Mouse (Mus musculus): ENCODE measurements around the gene Hsd17b11. TPM values are rescaled to one million over a fixed set of nuclear protein-coding genes. Genes with fewer than 3 reads are reported as not detected.
A peak's percentile ranks its signal among the peaks of the same experiment; 100 is the strongest.
"Not testable (repeated sequence)": the region's sequence is repeated elsewhere in the genome, so short reads cannot be mapped to it uniquely, and the experiment has no call there.

Gene Hsd17b11
- polyA plus RNA-seq, 1 experiment from 2014 or later: 2.6 TPM

- not testable (repeated sequence) for ATAC-seq (ENCODE audit: insufficient read depth)
Observed at GRCm38 (mm10) chr5:103950138-103950537, 71.6 kb downstream of the Hsd17b11 start.

DNA sequence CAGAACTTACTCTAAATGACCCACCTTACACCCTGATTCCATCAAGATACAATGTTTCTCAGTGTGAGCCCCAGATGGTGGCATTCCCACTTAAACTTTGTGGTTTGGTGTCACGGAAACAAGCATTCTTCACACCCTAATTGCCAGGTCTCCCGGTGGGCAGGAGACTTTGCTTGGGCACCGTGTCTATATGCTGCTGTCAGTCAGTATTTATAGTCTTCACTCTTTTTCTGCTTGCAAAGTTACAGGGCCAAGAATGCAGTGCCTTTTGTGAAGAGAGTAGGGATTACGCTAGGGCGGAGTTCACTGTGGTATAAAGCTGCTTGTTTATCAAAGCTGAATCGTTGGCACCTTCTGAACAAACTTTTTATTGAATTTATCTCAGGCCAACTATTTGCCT is 78.5 kb downstream of the Hsd17b11 start:
- 43% methylated on average over 6 of the region's 6 CpGs for WGBS (ENCODE audit: insufficient replicate concordance)
- no peak overlapping the region for H3K4me2 ChIP-seq
- no peaks in the 10 kb centered on the region for H3K4me1 ChIP-seq (replicated peaks)
- H3K27ac ChIP-seq (replicated peaks): no peak overlapping the region
- no peaks in the 10 kb centered on the region for H3K36me3 ChIP-seq (replicated peaks)
- H3K4me3 ChIP-seq (replicated peaks): no peak overlapping the region
- H3K27me3 ChIP-seq: no peaks in the 10 kb centered on the region
- no peak overlapping the region for H3K9ac ChIP-seq
- ATAC-seq (ENCODE audit: insufficient read depth): no peak
- H3K9me3 ChIP-seq (replicated peaks): no peaks in the 10 kb centered on the region

More at GRCm38 (mm10) chr5:103950138-103950537, 71.6 kb downstream of the Hsd17b11 start:
- not testable (repeated sequence) for H3K4me2 ChIP-seq; H3K4me1 ChIP-seq (replicated peaks); H3K9ac ChIP-seq; H3K27me3 ChIP-seq; H3K9me3 ChIP-seq (replicated peaks); H3K4me3 ChIP-seq (replicated peaks); H3K27ac ChIP-seq (replicated peaks); H3K36me3 ChIP-seq (replicated peaks)
- WGBS (ENCODE audit: insufficient replicate concordance): 83% methylated on average over 15 of the region's 15 CpGs

GRCm38 (mm10) chr5:103939856-103940255 is 81.9 kb downstream of the Hsd17b11 start:
- H3K36me3 ChIP-seq (replicated peaks): no peaks in the 10 kb centered on the region
- 49% methylated on average over 1 of the region's 1 CpGs for whole genome bisulfite sequencing (ENCODE audit: insufficient replicate concordance)
- H3K27ac ChIP-seq (replicated peaks): no peak overlapping the region
- no peak for ATAC-seq (ENCODE audit: insufficient read depth)
- H3K4me2 ChIP-seq: no peak overlapping the region
- H3K27me3 ChIP-seq: no peaks in the 10 kb centered on the region
- no peaks in the 10 kb centered on the region for H3K9me3 ChIP-seq (replicated peaks)
- H3K9ac ChIP-seq: no peak overlapping the region
- H3K4me1 ChIP-seq (replicated peaks): no peaks in the 10 kb centered on the region
- no peak overlapping the region for H3K4me3 ChIP-seq (replicated peaks)

Small RNA genes within 50 kb of the gene (microRNA-seq; reads per million reads assigned to microRNA genes)
- gene Mir5619: 6.3 reads per million, percentile 21 among the genes with 10 or more reads in this experiment

Other genes with a start within 250 kb of the Hsd17b11 start
- 1.2 and 1.8 TPM in 2 replicates for gene Klhl8, start 110.7 kb downstream of the Hsd17b11 start, polyA plus RNA-seq (2015; fragmentation: Nextera tagmentation; extraction: Ambion mirVana)
- 35.5 and 52.8 TPM in 2 replicates for gene Hsd17b13, start 44.5 kb downstream of the Hsd17b11 start, polyA plus RNA-seq (2015; fragmentation: Nextera tagmentation; extraction: Ambion mirVana)
- 69.4 and 69.6 TPM in 2 replicates for gene Nudt9, start 24.4 kb upstream of the Hsd17b11 start, polyA plus RNA-seq (2015; fragmentation: Nextera tagmentation; extraction: Ambion mirVana)
- not detected in 2 replicates for gene Gm17660, start 55.7 kb upstream of the Hsd17b11 start, polyA plus RNA-seq (2015; fragmentation: Nextera tagmentation; extraction: Ambion mirVana)
- 2.9 and 3.2 TPM in 2 replicates for gene Sparcl1, start 91.8 kb upstream of the Hsd17b11 start, polyA plus RNA-seq (2015; fragmentation: Nextera tagmentation; extraction: Ambion mirVana)
- gene Dspp, start 148.8 kb upstream of the Hsd17b11 start, polyA plus RNA-seq (2015; fragmentation: Nextera tagmentation; extraction: Ambion mirVana): not detected in 2 replicates
- not detected in 2 replicates for gene Dmp1, start 180.7 kb upstream of the Hsd17b11 start, polyA plus RNA-seq (2015; fragmentation: Nextera tagmentation; extraction: Ambion mirVana)